Comparison of ENCODE assay signal across 14 mouse cellular contexts in the genomic region with DNA sequence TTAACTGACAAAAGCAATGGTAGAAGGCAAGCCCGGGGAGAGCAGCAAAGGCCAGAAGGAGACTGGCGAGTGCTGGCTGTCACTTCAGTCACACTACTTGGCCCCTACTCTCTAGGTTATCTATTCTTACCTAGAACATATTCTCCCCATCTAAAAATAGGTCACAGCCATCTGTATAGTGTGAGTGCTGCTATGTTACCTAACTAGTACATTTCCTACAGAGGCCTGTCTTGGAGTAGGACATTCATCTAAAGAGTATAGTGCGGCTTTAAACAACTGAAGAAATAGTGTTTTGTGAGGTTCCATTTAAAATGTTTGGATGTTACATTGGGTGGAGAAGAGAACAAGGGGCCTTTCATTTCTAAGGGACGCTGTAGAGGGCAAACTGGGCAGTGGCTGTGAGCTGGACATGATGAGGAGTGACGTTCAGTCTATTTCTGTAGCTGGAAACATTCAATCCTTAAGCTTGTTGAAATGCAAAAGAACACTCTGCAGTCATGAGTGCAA.
DNase-seq lines count a peak whose midpoint lies in the region; ATAC-seq and TF ChIP-seq lines count a peak whose summit lies in the region.
"Had no signal": no experiment of that assay in that cellular context is flagged by ENCODE, and none has a peak within 500 bp of the region (broad histone marks: within the 10 kb centered on the region; RNA-seq: fewer than 3 reads in every experiment).

No protein-coding gene starts in this region.

- H3K4me3 ChIP-seq in liver, embryonic 13.5 days (replicated peaks): no peak overlapping the region
- H3K4me3 ChIP-seq in forebrain, postnatal 0 days (ENCODE audit: low read depth, low read length): no peak overlapping the region
- H3K4me3 ChIP-seq: embryonic facial prominence, embryonic 13.5 days; lung, embryonic 15.5 days had no signal

- no peak overlapping the region for H3K4me2 ChIP-seq in liver, embryonic 13.5 days
- H3K4me2 ChIP-seq in forebrain, postnatal 0 days (ENCODE audit: low read depth): no peak overlapping the region
- H3K4me2 ChIP-seq: embryonic facial prominence, embryonic 13.5 days; lung, embryonic 15.5 days had no signal

- peak; percentile 43 for DNase-seq in left cerebral cortex, adult 11 months (ENCODE audit: low spot score)
- no peak for DNase-seq in left cerebral cortex, adult 8-10 months (ENCODE audit: low spot score in 2 of 2)
- DNase-seq in cerebellum, adult 9-11 months: peak; percentile 82
- peak; percentile 50 for DNase-seq in heart, adult 8-10 months (ENCODE audit: low spot score)
- DNase-seq in liver, embryonic 13.5 days: no peak
- no peak for DNase-seq in forebrain, postnatal 0 days
- DNase-seq in retina, embryonic 14.5 days (ENCODE audit: low spot score): no peak
- no peak for DNase-seq in thymus, postnatal 10 days (ENCODE audit: low spot score in 2 of 2)
- DNase-seq: kidney, adult 2 months; layer of hippocampus, adult 9-11 months; midbrain, embryonic 14.5 days; spleen, adult 18-20 months had no signal

- no peak for TF ChIP-seq CTCF in forebrain, postnatal 0 days (IDR thresholded peaks at IDR 0.05; ENCODE audit: low read depth)

- H3K9me3 ChIP-seq in liver, embryonic 13.5 days (replicated peaks): 0 out of 2 replicates have a peak, but pooled peaks cover 3% of the 10 kb centered on the region
- H3K9me3 ChIP-seq in forebrain, postnatal 0 days (ENCODE audit: low read length): no peaks in the 10 kb centered on the region
- H3K9me3 ChIP-seq: embryonic facial prominence, embryonic 13.5 days; lung, embryonic 15.5 days had no signal

- peaks cover 23% of the 10 kb centered on the region for H3K36me3 ChIP-seq in liver, embryonic 13.5 days
- H3K36me3 ChIP-seq in forebrain, postnatal 0 days (ENCODE audit: insufficient read depth): peaks cover 15% of the 10 kb centered on the region; the same call in 1 of the 2 replicates

- 78% methylated on average over 5 of the region's 5 CpGs for WGBS in liver, embryonic 13.5 days (ENCODE audit: insufficient replicate concordance)
- 78% methylated on average over 5 of the region's 5 CpGs for WGBS in forebrain, postnatal 0 days

- H3K4me1 ChIP-seq in liver, embryonic 13.5 days (replicated peaks): peaks cover 6% of the 10 kb centered on the region
- no peaks in the 10 kb centered on the region for H3K4me1 ChIP-seq in forebrain, postnatal 0 days (ENCODE audit: insufficient read depth)
- H3K4me1 ChIP-seq: embryonic facial prominence, embryonic 13.5 days; lung, embryonic 15.5 days had no signal

- no peaks in the 10 kb centered on the region for H3K27me3 ChIP-seq in liver, embryonic 13.5 days
- no peaks in the 10 kb centered on the region for H3K27me3 ChIP-seq in forebrain, postnatal 0 days (ENCODE audit: insufficient read depth, low read length)
- H3K27me3 ChIP-seq: embryonic facial prominence, embryonic 13.5 days; lung, embryonic 15.5 days had no signal

- H3K9ac ChIP-seq in liver, embryonic 13.5 days: no peak overlapping the region
- H3K9ac ChIP-seq in forebrain, postnatal 0 days: no peak overlapping the region
- H3K9ac ChIP-seq: embryonic facial prominence, embryonic 13.5 days; lung, embryonic 15.5 days had no signal

- H3K27ac ChIP-seq in liver, embryonic 13.5 days: peak overlapping the region; percentile 54; the same call in 1 of the 2 replicates
- no peak overlapping the region for H3K27ac ChIP-seq in forebrain, postnatal 0 days (ENCODE audit: low read depth, low read length)
- H3K27ac ChIP-seq: embryonic facial prominence, embryonic 13.5 days; lung, embryonic 15.5 days had no signal

- ATAC-seq in liver, embryonic 13.5 days (ENCODE audit: low read depth): peak; percentile 74
- no peak for ATAC-seq in forebrain, postnatal 0 days

Comparison
In these comparisons a context has a peak if more than half of its experiments do, and no peak if none do; other contexts are left out.
1. DNase-seq: peak in left cerebral cortex, adult 11 months (single experiment), cerebellum, adult 9-11 months (single experiment) and heart, adult 8-10 months (single experiment); none in left cerebral cortex, adult 8-10 months (0 of 2), liver, embryonic 13.5 days (single experiment), forebrain, postnatal 0 days (single experiment), retina, embryonic 14.5 days (single experiment) and thymus, postnatal 10 days (0 of 2).